ENCODE assay signal across 7 mouse cellular contexts in genomic region chr6:113690400-113691083, GRCm38 (mm10). TPM values are rescaled to one million over a fixed set of nuclear protein-coding genes. Genes with fewer than 3 reads are reported as not detected.
A peak's percentile ranks its signal among the peaks of the same experiment; 100 is the strongest.
DNase-seq lines count a peak whose midpoint lies in the region; ATAC-seq lines count a peak whose summit lies in the region.

No protein-coding gene starts in this region.

- peak; percentile 6 for ATAC-seq in granulocyte monocyte progenitor cell, adult 5-6 weeks (replicated peaks; ENCODE audit: poor library complexity, severe bottlenecking)

- peak; percentile 54 for DNase-seq in MEL-GATA-1-ER (ENCODE audit: extremely low read depth, low read depth)
- DNase-seq in adrenal gland, postnatal 36 days: peak; percentile 65 to 82
- DNase-seq in kidney, adult 8-10 months: peak; percentile 88 to 93
- DNase-seq in lung, postnatal 10 days: peak; percentile 87
- DNase-seq in spleen, postnatal 14 days (ENCODE audit: low spot score in 2 of 2): peak; percentile 26 to 35
- DNase-seq in frontal cortex, postnatal 25 days (ENCODE audit: low spot score in 2 of 2): no peak

RNA-seq across cellular contexts. Expression of gene Tatdn2, which starts 6.3 kb away (rescaled TPM):
- 10 to 100 TPM; 58.0 to 60.5 TPM for total RNA-seq in adrenal gland, postnatal 36 days (2021)
- 32.5 and 43.1 TPM in 2 replicates for total RNA-seq in granulocyte monocyte progenitor cell, adult 5-6 weeks (2014; fragmentation: Nextera tagmentation)
- total RNA-seq in granulocyte monocyte progenitor cell, adult 5-6 weeks (2017): 111 and 115 TPM in 2 replicates

RNA-seq across cellular contexts. Expression of gene Ghrl, which starts 29.1 kb away (rescaled TPM):
- not detected for total RNA-seq in adrenal gland, postnatal 36 days (2021)
- total RNA-seq in granulocyte monocyte progenitor cell, adult 5-6 weeks (2014; fragmentation: Nextera tagmentation): not detected in 2 replicates
- total RNA-seq in granulocyte monocyte progenitor cell, adult 5-6 weeks (2017): 3.2 TPM in 1 of 2 replicates, not detected in the other

RNA-seq across cellular contexts. Expression of gene Sec13, which starts 50.0 kb away (rescaled TPM):
- 100 to 1,000 TPM; 116 to 130 TPM for total RNA-seq in adrenal gland, postnatal 36 days (2021)
- total RNA-seq in granulocyte monocyte progenitor cell, adult 5-6 weeks (2014; fragmentation: Nextera tagmentation): 141 and 145 TPM in 2 replicates
- 161 and 217 TPM in 2 replicates for total RNA-seq in granulocyte monocyte progenitor cell, adult 5-6 weeks (2017)

RNA-seq across cellular contexts. Expression of gene Irak2, which starts 52.3 kb away (rescaled TPM):
- 10 to 100 TPM; 17.8 to 21.9 TPM for total RNA-seq in adrenal gland, postnatal 36 days (2021)
- total RNA-seq in granulocyte monocyte progenitor cell, adult 5-6 weeks (2014; fragmentation: Nextera tagmentation): 6.7 and 9.5 TPM in 2 replicates
- 6.4 and 17.5 TPM in 2 replicates for total RNA-seq in granulocyte monocyte progenitor cell, adult 5-6 weeks (2017)

Comparison
In these comparisons a context has a peak if more than half of its experiments do, and no peak if none do; other contexts are left out.
1. DNase-seq: peak in MEL-GATA-1-ER (single experiment), adrenal gland, postnatal 36 days (2 of 2), kidney, adult 8-10 months (2 of 2), lung, postnatal 10 days (single experiment) and spleen, postnatal 14 days (2 of 2); none in frontal cortex, postnatal 25 days (0 of 2).